Mouse (Mus musculus) lung, embryonic 14.5 days (tissue): ENCODE results near the gene Zfp442. TPM values are rescaled to one million over a fixed set of nuclear protein-coding genes. Genes with fewer than 3 reads are reported as not detected.
A peak's percentile ranks its signal among the peaks of the same experiment; 100 is the strongest.
"Not testable (repeated sequence)": the region's sequence is repeated elsewhere in the genome, so short reads cannot be mapped to it uniquely, and the experiment has no call there.

ENCODE experiments used
- ATAC-seq: fragments of 200-750 bp; cut with Nextera tagmentation; 2 replicates; pipeline ENCODE4 v1.8.0; 2017; ENCODE audit warnings: mild to moderate bottlenecking, moderate TSS enrichment, moderate library complexity; ENCODE audit not compliant: insufficient read depth
- DNase-seq: peaks from one replicate; pipeline ENCODE4 v3.0.0-alpha.2; 2015
- H3K27ac ChIP-seq: fragments of 300-500 bp; sonication (generic); 2 replicates; pipeline ENCODE4 v1.5.1; 2014; ENCODE audit warnings: low read depth, mild to moderate bottlenecking, moderate library complexity
- H3K27me3 ChIP-seq: fragments of 300-500 bp; sonication (generic); 2 replicates; pipeline ENCODE4 v1.6.1; 2014; ENCODE audit warnings: low read length, control low read depth; ENCODE audit not compliant: insufficient read depth
- H3K36me3 ChIP-seq: fragments of 300-500 bp; sonication (generic); 2 replicates; pipeline ENCODE4 v1.6.1; 2014; ENCODE audit warnings: control low read depth; ENCODE audit not compliant: insufficient read depth
- H3K4me1 ChIP-seq: fragments of 300-500 bp; sonication (generic); 2 replicates; pipeline ENCODE4 v1.6.1; 2014; ENCODE audit warnings: antibody characterized with exemption, control low read depth; ENCODE audit not compliant: insufficient read depth
- H3K4me2 ChIP-seq: fragments of 300-500 bp; sonication (generic); 2 replicates; pipeline ENCODE4 v1.6.1; 2014; ENCODE audit warnings: mild to moderate bottlenecking
- H3K4me3 ChIP-seq: fragments of 300-500 bp; sonication (generic); 2 replicates; pipeline ENCODE4 v1.5.1; 2014; ENCODE audit warnings: low read depth, low read length
- H3K9ac ChIP-seq: fragments of 300-500 bp; sonication (generic); 2 replicates; pipeline ENCODE4 v1.6.1; 2014
- H3K9me3 ChIP-seq: fragments of 300-500 bp; sonication (generic); 2 replicates; pipeline ENCODE4 v1.6.1; 2016; ENCODE audit warnings: low read depth, low read length, control low read depth
- CTCF ChIP-seq: IDR thresholded peaks from 2 replicates; pipeline ENCODE4 v1.5.1; 2016; ENCODE audit warnings: antibody characterized with exemption, low read depth
- WGBS: fragments of 180-500 bp; shearing (Covaris S2); extraction: QIAGEN DNeasy Blood & Tissue Kit; methylation state at CpG from one replicate; pipeline ENCODE4 v1.1.7; 2014; 5-methylcytosine and 5-hydroxymethylcytosine counted together
- polyA plus RNA-seq: library from polyadenylated mRNA; unstranded; fragments of >200 nt; fragmentation: Nextera tagmentation; extraction: Ambion mirVana; gene quantifications from 2 replicates; pipeline ENCODE4 v1.2.1, GENCODE M21; 2014

Gene Zfp442
- polyA plus RNA-seq, 1 experiment from 2014 or later: 8.7 TPM

DNA sequence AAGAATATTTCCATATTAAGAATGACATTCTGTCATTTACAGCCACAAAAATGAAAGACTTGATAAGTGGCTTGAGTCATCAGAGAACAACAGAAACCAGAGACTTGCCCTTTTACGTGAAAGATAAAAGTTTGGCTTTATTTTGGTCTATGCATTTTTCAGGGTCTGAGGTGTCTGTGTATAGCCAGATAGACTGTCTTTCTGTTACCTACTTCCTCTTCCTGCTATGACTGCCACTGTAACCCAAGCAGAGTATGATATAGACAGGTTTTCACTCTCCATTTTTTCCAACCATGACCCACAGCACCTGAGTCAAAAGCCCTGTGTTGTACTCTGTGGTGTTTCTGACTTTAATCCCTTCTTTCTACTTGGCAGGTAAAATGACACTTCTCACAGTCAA is 61.1 kb downstream of the Zfp442 start:
- Histone ChIP-seq H3K4me3 (no peak overlapping the region), H3K4me2 (no peak overlapping the region), H3K27ac (no peak overlapping the region), H3K9me3 (no peaks in the 10 kb centered on the region), H3K4me1 (no peaks in the 10 kb centered on the region), H3K36me3 (no peaks in the 10 kb centered on the region), H3K27me3 (no peaks in the 10 kb centered on the region), H3K9ac (no peak overlapping the region)
- ATAC-seq (no peak), DNase-seq (no peak)
- no peak for TF ChIP-seq CTCF
- WGBS: 81% methylated on average over 1 of the region's 1 CpGs

DNA sequence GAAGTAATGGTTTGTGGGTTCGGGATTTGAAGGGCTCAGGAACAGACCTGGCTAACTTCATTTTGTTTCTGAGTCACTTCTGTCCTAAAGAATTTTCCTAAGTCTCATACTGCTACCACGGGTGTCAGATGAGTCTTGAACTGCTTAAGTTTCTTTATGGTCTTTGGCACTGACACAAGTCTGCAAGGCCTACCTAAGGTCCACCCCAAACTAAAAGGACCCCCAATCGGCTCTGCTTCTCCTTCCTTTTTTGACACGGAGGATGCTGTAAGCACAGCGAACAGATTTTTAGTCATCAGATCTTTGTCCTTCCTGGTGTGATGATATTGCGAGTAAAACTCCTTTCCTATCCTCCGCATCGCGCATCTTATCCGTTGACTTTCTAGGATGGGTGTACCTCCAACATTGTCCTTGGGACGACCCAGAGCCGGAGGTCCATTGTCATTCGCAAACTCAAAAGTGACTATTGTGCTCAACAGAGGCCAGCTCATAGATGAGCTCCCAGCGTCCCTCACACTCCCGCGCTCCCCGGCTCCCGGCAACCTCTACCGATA is 65.7 kb downstream of the Zfp442 start:
- H3K27me3 ChIP-seq, H3K36me3 ChIP-seq, H3K9ac ChIP-seq, H3K4me1 ChIP-seq, H3K9me3 ChIP-seq, H3K4me2 ChIP-seq, ATAC-seq, H3K4me3 ChIP-seq, H3K27ac ChIP-seq, DNase-seq: not testable (repeated sequence)
- 91% methylated on average over 16 of the region's 19 CpGs for WGBS

DNA sequence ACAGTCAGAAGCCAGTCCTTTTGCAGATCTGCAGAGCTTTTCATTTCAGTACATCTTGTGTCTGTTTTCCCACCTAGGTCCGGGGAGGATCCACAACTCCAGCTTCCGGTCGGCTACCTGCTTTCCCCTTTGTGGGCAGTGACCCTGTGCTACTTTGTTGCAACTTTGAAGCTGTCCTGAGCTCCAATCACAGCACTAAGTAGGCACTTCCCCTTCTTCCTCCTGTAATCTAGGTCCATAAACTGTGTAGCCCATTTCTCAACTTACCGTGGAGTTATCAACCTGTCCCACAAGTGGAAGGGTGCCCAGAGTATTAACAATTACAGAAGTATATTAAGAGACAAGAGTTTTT is 88.4 kb downstream of the Zfp442 start:
- ATAC-seq: peak; percentile 62; the same call in 1 of the 2 replicates
- Histone ChIP-seq H3K9me3 (no peaks in the 10 kb centered on the region), H3K27ac (peak overlapping the region; percentile 76; the same call in 1 of the 2 replicates), H3K4me3 (peak overlapping the region; percentile 56), H3K4me1 (no peaks in the 10 kb centered on the region), H3K36me3 (no peaks in the 10 kb centered on the region), H3K27me3 (no peaks in the 10 kb centered on the region), H3K4me2 (peak overlapping the region; percentile 53), H3K9ac (peak overlapping the region; percentile 79)
- DNase-seq: no peak
- no peak for TF ChIP-seq CTCF
- 12% methylated on average over 4 of the region's 4 CpGs for WGBS

DNA sequence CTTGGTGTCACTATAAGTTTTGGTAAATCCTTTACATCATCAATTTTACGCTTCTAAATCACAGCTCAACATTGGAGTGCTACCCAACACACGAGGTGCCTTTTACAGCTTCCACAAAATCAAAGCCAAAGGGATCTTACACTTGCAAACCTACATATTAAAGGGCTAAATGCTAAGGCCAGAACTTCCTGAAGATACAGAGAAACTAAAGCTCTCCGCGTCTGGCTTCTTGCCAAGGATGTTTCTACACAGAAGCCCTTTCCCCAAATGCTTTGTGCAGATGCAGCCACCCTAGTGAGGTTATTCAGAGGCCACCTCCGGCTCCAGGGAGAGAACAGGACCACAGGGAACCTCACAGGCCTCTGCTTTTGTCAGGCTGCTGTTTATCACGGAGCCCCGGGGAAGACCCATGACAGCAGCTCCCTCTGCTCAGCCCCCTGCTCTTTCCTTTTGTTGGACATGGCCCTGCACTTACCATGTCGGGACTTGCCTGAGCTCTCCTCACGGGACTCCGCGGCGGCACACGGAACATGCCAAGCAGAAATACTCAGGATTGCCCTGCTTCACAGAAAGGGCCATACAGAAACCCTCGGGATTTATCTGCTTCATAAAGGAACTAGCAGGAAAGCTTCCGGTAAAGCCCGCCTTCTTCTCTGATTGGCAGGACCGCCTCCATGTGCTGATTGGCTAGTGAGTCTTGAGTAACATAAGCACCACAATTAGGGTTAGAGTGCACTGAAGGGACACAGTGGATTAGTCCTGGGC is 89.0 kb downstream of the Zfp442 start, which contains the start of gene 3300002I08Rik:
3300002I08Rik (minus strand) TSS at position 653 of the 765 bp plus-strand sequence.
- 3% methylated on average over 16 of the region's 17 CpGs for WGBS
- not testable (repeated sequence) for H3K4me1 ChIP-seq

More for the DNA sequence above, 89.0 kb downstream of the Zfp442 start, which contains the start of gene 3300002I08Rik:
- H3K36me3 ChIP-seq, H3K27me3 ChIP-seq, H3K9me3 ChIP-seq: not testable (repeated sequence)
- peak within 1 kb of the TSS; percentile 53 for H3K4me2 ChIP-seq
- DNase-seq (peak; percentile 94), ATAC-seq (peak; percentile 100)
- peak within 1 kb of the TSS; percentile 56 for H3K4me3 ChIP-seq
- H3K9ac ChIP-seq: peak within 1 kb of the TSS; percentile 79
- peak within 1 kb of the TSS; percentile 76 for H3K27ac ChIP-seq

Other genes with a start within 250 kb of the Zfp442 start
- 10.0 and 12.4 TPM in 2 replicates for gene Zfp937, start 233.4 kb downstream of the Zfp442 start, polyA plus RNA-seq
- gene Gm21994, start 195.9 kb downstream of the Zfp442 start, polyA plus RNA-seq: 3.9 and 4.1 TPM in 2 replicates
- gene Gm14124, start 194.0 kb downstream of the Zfp442 start, polyA plus RNA-seq: not detected in 2 replicates
- 2.2 TPM in 2 replicates for gene Gm10130, start 127.8 kb downstream of the Zfp442 start, polyA plus RNA-seq
- 7.0 and 8.6 TPM in 2 replicates for gene 3300002I08Rik, start 88.7 kb downstream of the Zfp442 start, polyA plus RNA-seq
- 0.26 and 0.28 TPM in 2 replicates for gene Zfp345, start 33.6 kb upstream of the Zfp442 start, polyA plus RNA-seq
- 0.32 and 0.39 TPM in 2 replicates for gene Cst7, start 118.9 kb upstream of the Zfp442 start, polyA plus RNA-seq
- gene Apmap, start 157.1 kb upstream of the Zfp442 start, polyA plus RNA-seq: 48.2 and 51.0 TPM in 2 replicates
- 5.3 and 5.9 TPM in 2 replicates for gene Acss1, start 217.0 kb upstream of the Zfp442 start, polyA plus RNA-seq
- gene Vsx1, start 237.9 kb upstream of the Zfp442 start, polyA plus RNA-seq: not detected in 2 replicates